Mouse (Mus musculus): Measurements from ENCODE around the gene Rpl21. TPM values are rescaled to one million over a fixed set of nuclear protein-coding genes. Genes with fewer than 3 reads are reported as not detected.
A peak's percentile ranks its signal among the peaks of the same experiment; 100 is the strongest.

Gene Rpl21
- polyA plus RNA-seq, 1 experiment: 381 TPM

DNA sequence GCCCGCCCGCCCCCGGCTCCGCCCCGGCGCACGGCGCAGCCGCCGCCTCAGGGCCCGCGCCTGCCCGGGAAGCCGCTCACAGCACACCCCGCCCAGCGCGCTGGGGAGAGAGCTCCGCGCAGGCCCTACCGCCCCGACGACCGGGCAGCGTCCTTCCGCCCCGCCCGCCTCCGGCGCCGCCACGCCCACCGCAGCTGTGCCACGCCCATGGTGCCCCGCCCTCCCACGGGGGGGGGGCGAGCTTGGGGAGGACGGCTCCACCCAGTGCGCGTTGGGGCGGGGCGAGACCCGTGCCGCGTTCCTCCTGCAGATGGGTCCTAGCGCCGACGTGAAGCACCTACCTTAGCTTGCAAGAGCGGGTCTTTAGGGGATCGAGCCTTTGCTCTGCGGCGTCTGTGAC, 37.8 kb upstream of the Rpl21 start, which contains the start of gene Usp12:
Gene Usp12 (minus strand): TSS at position 154 of the 400 bp plus-strand sequence.
- TF ChIP-seq CTCF (IDR thresholded peaks at IDR 0.05; ENCODE audit: extremely low read depth, insufficient read depth, low read length) (no peak), POLR2A (IDR thresholded peaks at IDR 0.05; ENCODE audit: extremely low read depth, insufficient read depth, low read length) (no peak)
- peak within 1 kb of the TSS; percentile 89 for H3K27ac ChIP-seq (ENCODE audit: insufficient read depth, low read length)
- H3K4me1 ChIP-seq (ENCODE audit: control insufficient read depth, insufficient read depth, low read length): peaks cover 13% of the 10 kb centered on the region; the same call in 1 of the 2 replicates
- H3K4me3 ChIP-seq (ENCODE audit: insufficient read depth, low read length): peak within 1 kb of the TSS; percentile 70

DNA sequence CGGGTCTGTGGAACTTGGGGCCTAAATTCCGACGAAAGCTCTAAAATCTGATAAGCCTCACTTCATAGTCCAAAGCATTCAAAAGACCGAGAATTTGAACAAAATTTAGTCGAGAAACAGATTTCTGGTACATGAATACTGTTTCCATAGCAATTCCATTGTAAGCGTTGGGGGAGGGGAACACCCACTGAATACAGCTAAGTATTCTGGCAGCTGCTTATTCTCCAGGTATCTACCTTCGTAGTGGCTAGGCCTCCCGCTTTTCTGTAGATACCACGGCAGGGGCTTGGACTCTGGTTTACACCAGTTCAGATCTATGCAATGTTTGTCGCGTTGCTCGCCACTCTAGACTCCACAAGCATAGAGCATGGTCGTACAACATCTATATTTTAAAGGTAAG, 37.0 kb upstream of the Rpl21 start:
- no peak overlapping the region for H3K27ac ChIP-seq (ENCODE audit: insufficient read depth, low read length)
- no peak overlapping the region; the same call in 1 of the 2 replicates for H3K4me3 ChIP-seq (ENCODE audit: insufficient read depth, low read length)
- peaks cover 9% of the 10 kb centered on the region; the same call in 1 of the 2 replicates for H3K4me1 ChIP-seq (ENCODE audit: control insufficient read depth, insufficient read depth, low read length)
- TF ChIP-seq POLR2A (IDR thresholded peaks at IDR 0.05; ENCODE audit: extremely low read depth, insufficient read depth, low read length) (no peak), CTCF (IDR thresholded peaks at IDR 0.05; ENCODE audit: extremely low read depth, insufficient read depth, low read length) (no peak)

DNA sequence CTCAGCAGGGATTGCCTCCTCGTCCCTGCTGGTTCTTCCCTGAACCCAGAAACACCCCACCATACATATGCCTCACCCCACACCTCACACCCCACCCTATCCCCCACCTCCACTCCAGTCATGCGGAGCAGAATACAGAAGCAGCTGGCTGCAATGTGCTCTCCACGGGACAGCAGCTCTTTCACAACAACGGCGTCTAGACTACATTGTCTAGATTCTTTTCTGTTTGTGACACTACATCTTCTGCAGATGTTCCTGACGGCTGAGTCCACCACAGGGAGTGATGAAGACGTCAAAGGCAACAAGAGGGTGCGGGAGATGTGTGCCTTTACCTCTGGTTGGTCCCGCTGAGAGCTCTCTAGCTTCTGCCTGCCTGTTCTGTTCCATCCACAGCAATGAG, 34.7 kb upstream of the Rpl21 start:
- Histone ChIP-seq H3K4me3 (ENCODE audit: insufficient read depth, low read length) (no peak overlapping the region), H3K4me1 (ENCODE audit: control insufficient read depth, insufficient read depth, low read length) (peaks cover 2% of the 10 kb centered on the region; the same call in 1 of the 2 replicates), H3K27ac (ENCODE audit: insufficient read depth, low read length) (no peak overlapping the region)
- no peak for TF ChIP-seq CTCF (IDR thresholded peaks at IDR 0.05; ENCODE audit: extremely low read depth, insufficient read depth, low read length)
- no peak for TF ChIP-seq POLR2A (IDR thresholded peaks at IDR 0.05; ENCODE audit: extremely low read depth, insufficient read depth, low read length)

DNA sequence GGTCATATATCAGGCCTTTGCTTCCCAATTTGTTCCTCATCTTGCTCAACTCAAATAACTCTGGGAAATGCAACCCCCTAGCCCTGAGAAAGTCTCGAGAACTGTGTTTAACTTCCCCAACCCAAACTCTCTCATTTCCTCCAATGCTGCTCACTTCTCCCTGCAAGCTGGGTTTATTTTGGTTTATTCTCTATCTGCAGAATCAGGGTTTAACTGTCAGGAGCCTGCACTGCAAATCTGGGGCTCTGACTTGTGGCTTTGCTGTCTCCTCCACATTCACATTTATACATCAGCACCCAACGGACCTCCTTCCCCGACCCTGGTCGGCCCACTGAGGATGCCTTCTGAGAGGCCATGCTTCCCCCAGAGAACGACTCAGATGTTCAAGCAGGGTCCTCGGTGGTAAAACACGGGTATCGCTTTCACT, 26.7 kb upstream of the Rpl21 start:
- TF ChIP-seq POLR2A (IDR thresholded peaks at IDR 0.05; ENCODE audit: extremely low read depth, insufficient read depth, low read length): no peak
- no peak for TF ChIP-seq CTCF (IDR thresholded peaks at IDR 0.05; ENCODE audit: extremely low read depth, insufficient read depth, low read length)
- Histone ChIP-seq H3K4me3 (ENCODE audit: insufficient read depth, low read length) (no peak overlapping the region), H3K4me1 (ENCODE audit: control insufficient read depth, insufficient read depth, low read length) (no peaks in the 10 kb centered on the region), H3K27ac (ENCODE audit: insufficient read depth, low read length) (no peak overlapping the region)

DNA sequence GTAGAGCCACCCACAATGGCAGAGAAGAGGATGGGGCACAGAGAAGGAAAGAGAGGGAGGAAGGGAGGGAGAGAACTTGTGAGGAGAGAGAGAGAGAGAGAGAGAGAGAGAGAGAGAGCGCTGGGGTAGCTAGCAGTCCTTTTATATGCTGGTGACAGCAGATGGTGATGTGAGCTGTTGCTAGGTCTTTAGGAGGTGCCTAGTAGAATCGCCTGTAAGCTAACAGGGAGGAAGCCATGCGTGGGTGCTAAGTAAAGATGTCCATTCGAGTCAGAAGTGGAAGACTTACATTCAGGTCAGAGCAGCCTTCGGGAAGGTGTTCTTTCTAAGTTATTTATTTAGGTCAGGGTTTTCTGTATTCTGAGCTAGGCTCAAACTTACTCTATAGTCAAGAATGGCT, 22.7 kb upstream of the Rpl21 start:
- Histone ChIP-seq H3K4me1 (ENCODE audit: control insufficient read depth, insufficient read depth, low read length) (no peaks in the 10 kb centered on the region), H3K27ac (ENCODE audit: insufficient read depth, low read length) (no peak overlapping the region), H3K4me3 (ENCODE audit: insufficient read depth, low read length) (no peak overlapping the region)
- TF ChIP-seq CTCF (IDR thresholded peaks at IDR 0.05; ENCODE audit: extremely low read depth, insufficient read depth, low read length) (no peak), POLR2A (IDR thresholded peaks at IDR 0.05; ENCODE audit: extremely low read depth, insufficient read depth, low read length) (no peak)

DNA sequence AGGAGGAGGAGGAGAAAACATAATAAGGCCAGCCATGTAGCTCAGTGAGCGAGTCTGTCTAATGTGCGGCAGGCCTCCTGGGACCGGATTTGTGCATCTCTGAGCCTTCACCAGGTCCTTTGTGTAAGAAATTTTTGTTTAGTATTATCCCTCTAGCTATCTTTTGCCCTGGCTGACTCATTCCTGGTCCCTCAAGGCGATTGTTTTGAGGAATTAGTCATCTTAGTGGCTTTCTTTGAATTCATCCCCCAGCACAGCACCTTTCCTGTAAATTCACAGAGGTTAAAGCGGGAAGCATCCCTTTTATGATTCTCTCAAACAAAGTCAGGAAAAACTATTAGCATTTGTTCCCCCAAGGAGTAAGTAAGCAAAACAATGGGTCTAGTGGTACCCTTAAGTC, 19.8 kb upstream of the Rpl21 start:
- TF ChIP-seq CTCF (IDR thresholded peaks at IDR 0.05; ENCODE audit: extremely low read depth, insufficient read depth, low read length): no peak
- no peak for TF ChIP-seq POLR2A (IDR thresholded peaks at IDR 0.05; ENCODE audit: extremely low read depth, insufficient read depth, low read length)
- H3K4me1 ChIP-seq (ENCODE audit: control insufficient read depth, insufficient read depth, low read length): 0 out of 2 replicates have a peak, but pooled peaks cover 2% of the 10 kb centered on the region
- no peak overlapping the region for H3K27ac ChIP-seq (ENCODE audit: insufficient read depth, low read length)
- no peak overlapping the region for H3K4me3 ChIP-seq (ENCODE audit: insufficient read depth, low read length)

DNA sequence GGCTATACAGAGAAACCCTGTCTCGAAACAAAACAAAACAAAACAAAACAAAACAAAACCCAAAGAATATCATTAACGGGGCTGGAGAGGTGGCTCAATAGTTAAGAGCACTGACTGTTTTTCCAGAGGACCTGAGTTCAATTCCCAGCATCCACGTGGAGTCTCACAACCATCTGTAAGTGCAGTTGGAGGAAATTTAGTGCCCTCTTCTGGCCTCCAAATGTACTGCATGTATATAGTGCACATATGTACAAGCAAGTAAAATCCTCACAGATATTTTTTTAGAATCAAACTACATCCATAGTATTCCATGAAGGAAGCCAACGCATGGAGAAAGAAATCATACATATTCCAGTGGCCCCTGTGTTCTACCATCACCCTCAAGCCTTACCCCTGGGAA, 19.3 kb upstream of the Rpl21 start:
- Histone ChIP-seq H3K27ac (ENCODE audit: insufficient read depth, low read length) (no peak overlapping the region), H3K4me3 (ENCODE audit: insufficient read depth, low read length) (no peak overlapping the region), H3K4me1 (ENCODE audit: control insufficient read depth, insufficient read depth, low read length) (0 out of 2 replicates have a peak, but pooled peaks cover 2% of the 10 kb centered on the region)
- TF ChIP-seq POLR2A (IDR thresholded peaks at IDR 0.05; ENCODE audit: extremely low read depth, insufficient read depth, low read length) (no peak), CTCF (IDR thresholded peaks at IDR 0.05; ENCODE audit: extremely low read depth, insufficient read depth, low read length) (no peak)

DNA sequence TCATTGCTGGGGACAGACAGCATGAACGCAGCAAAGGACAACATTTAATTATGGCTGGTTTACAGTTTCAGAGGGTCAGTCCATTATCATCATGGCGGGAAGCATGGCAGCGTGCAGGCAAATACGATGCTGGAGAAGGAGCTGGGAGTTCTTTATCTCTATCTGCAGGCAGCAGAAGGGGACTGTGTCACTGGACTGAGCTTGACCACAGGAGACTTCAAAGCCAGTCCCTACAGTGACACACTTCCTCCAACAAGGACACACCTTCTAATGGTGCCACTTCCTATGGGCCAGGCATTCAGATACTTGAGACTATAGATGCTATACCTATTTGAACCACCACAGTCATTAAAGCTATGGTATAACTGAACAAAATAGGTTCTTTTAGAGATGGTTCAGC, 17.3 kb upstream of the Rpl21 start:
- Histone ChIP-seq H3K4me3 (ENCODE audit: insufficient read depth, low read length) (no peak overlapping the region), H3K27ac (ENCODE audit: insufficient read depth, low read length) (no peak overlapping the region), H3K4me1 (ENCODE audit: control insufficient read depth, insufficient read depth, low read length) (peaks cover 5% of the 10 kb centered on the region; the same call in 1 of the 2 replicates)
- TF ChIP-seq POLR2A (IDR thresholded peaks at IDR 0.05; ENCODE audit: extremely low read depth, insufficient read depth, low read length): no peak
- no peak for TF ChIP-seq CTCF (IDR thresholded peaks at IDR 0.05; ENCODE audit: extremely low read depth, insufficient read depth, low read length)

DNA sequence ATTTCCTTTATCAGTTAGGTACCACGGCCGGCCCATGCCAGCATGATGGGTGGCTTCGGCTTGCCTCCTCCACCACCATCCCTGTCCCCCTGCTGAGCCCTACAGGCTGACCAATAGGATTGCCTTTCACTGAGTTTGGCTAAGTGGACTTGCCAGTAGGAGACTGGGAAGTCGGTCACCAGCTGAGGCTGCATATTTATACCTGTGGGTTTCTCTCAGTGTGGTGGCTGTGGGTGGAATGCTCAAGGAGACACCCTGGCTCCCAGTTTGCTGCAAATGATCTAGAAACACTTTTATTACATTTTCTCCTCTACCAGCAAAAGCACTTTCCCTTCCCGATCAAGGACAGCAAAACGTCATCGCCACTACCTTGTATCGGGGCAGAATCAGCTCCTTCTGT, 15.1 kb upstream of the Rpl21 start:
- peaks cover 7% of the 10 kb centered on the region; the same call in 1 of the 2 replicates for H3K4me1 ChIP-seq (ENCODE audit: control insufficient read depth, insufficient read depth, low read length)
- TF ChIP-seq POLR2A (IDR thresholded peaks at IDR 0.05; ENCODE audit: extremely low read depth, insufficient read depth, low read length) (no peak), CTCF (IDR thresholded peaks at IDR 0.05; ENCODE audit: extremely low read depth, insufficient read depth, low read length) (no peak)
- peak overlapping the region; percentile 55; the same call in 1 of the 2 replicates for H3K27ac ChIP-seq (ENCODE audit: insufficient read depth, low read length)

DNA sequence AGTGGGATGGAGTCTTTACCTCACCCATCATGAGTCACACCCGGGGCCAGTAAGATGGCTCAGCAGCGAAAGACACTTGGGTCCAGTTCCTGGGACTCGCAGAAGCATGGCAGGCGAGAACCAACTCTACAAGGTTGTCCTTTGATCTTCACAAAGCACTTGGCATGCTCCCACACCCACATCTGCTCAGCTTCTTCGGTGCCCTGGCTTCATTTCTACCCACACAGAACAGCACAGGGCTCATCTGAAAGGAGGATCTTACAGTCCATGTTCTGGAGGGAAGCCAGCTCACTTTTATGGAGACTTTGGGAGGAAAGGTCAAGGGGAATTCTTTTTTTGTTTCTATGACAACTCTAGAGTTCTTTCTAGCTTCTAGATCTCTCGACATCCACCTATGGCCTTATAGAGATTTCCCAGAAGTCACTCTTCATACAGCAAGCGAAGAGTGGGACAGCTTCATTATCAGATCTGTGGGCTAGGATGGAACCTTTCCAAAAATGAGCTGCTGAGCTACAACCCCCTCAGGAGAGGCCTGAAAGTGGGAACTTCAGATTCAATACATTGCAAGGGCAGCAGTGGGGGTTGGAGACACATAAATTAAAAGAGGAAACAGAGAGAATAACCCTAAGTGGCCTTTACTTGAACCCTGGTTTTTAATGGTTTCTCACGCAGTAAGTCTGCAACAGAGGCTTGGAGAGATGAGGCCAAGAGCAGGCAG, 13.6 kb upstream of the Rpl21 start:
- TF ChIP-seq POLR2A (IDR thresholded peaks at IDR 0.05; ENCODE audit: extremely low read depth, insufficient read depth, low read length) (no peak), CTCF (IDR thresholded peaks at IDR 0.05; ENCODE audit: extremely low read depth, insufficient read depth, low read length) (no peak)
- Histone ChIP-seq H3K27ac (ENCODE audit: insufficient read depth, low read length) (no peak overlapping the region), H3K4me3 (ENCODE audit: insufficient read depth, low read length) (no peak overlapping the region), H3K4me1 (ENCODE audit: control insufficient read depth, insufficient read depth, low read length) (peaks cover 10% of the 10 kb centered on the region; the same call in 1 of the 2 replicates)

More for the DNA sequence above, 15.1 kb upstream of the Rpl21 start:
- no peak overlapping the region for H3K4me3 ChIP-seq (ENCODE audit: insufficient read depth, low read length)

Data from cortical plate, adult 2 months (tissue).